In the genomic region with DNA sequence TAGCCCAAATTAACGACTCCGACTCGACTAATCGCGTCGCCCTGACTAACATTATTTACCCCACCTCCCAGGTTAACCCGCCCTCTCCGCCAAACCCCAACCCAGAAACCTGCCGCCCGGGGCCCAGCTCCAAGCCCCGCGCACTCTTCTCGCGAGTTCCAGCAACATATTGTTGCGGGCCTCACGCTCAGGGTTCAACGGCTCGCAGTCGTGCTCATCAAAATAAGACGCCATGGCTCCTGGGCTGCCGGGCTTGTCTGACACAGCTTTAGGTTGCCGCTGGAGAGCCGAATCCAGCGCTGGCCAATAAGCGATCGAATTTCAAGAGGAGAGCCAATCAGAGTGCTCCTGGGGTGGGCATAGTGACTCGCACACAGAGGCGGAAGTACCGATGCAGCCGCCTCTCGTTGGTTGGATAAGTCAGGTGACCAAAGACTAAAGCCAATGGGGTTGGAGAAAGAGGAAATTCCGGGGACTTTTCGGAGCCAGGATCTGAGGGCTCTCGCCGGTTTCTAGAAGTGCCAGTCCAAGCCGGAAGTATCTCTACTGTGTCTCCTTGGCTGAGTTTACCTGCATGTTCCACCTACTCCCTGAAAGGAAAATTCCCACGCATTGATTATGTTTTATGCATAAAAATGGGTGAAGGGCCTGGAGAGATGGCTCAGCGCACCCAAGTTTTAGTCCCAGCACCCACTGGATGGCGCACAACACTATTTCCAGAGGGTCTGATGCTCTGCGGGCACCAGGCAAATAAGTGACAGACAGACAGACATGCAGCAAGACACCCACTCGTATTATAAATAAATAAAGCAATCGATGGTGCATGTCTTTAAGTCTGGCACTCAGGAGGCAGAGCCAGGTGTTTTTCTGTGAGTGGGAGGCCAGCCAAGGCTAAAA, we compare ENCODE assay signal across 8 mouse cellular contexts. TPM values are rescaled to one million over a fixed set of nuclear protein-coding genes. Genes with fewer than 3 reads are reported as not detected.
DNase-seq lines count a peak whose midpoint lies in the region; ATAC-seq lines count a peak whose summit lies in the region.

No protein-coding gene starts in this region.

- intact Hi-C loops in left cerebral cortex, postnatal 14 days (cut with DNase I): loop anchor here (5.0 kb wide), 2 partner anchors 45 to 175 kb away; no protein-coding TSS in a partner anchor

- H3K27me3 ChIP-seq in intestine, embryonic 14.5 days (replicated peaks; ENCODE audit: control insufficient read depth, insufficient read depth, low read length): no peaks in the 10 kb centered on the region

- peak; percentile 86 for DNase-seq in adrenal gland, adult 18-20 months (ENCODE audit: low spot score in 2 of 2)
- peak; percentile 97 for DNase-seq in embryo, embryonic 11 days
- DNase-seq in gastrocnemius, postnatal 25 days: peak; percentile 97
- peak; percentile 91 for DNase-seq in intestine, embryonic 14.5 days (ENCODE audit: low spot score)
- peak; percentile 95 to 99 for DNase-seq in left cerebral cortex, postnatal 14 days (ENCODE audit: low spot score in 2 of 2)
- peak; percentile 96 for DNase-seq in mesoderm, embryonic 11.5 days (ENCODE audit: low read depth, low spot score)
- peak; percentile 95 to 98 for DNase-seq in right cerebral cortex, postnatal 36 days (ENCODE audit: low spot score in 2 of 2)
- DNase-seq in yolk sac, embryonic 10.5 days (ENCODE audit: low spot score): peak; percentile 97

- peaks cover 18% of the 10 kb centered on the region for H3K4me1 ChIP-seq in intestine, embryonic 14.5 days (replicated peaks; ENCODE audit: control insufficient read depth, insufficient read depth, low read length)

- H3K4me2 ChIP-seq in intestine, embryonic 14.5 days (ENCODE audit: low read length): peak overlapping the region; percentile 72

- H3K4me3 ChIP-seq in intestine, embryonic 14.5 days (ENCODE audit: low read depth, low read length): peak overlapping the region; percentile 84

- peak; percentile 98 for ATAC-seq in intestine, embryonic 14.5 days (replicated peaks; ENCODE audit: low FRiP score, low TSS enrichment, low read depth)

- under 1% methylated on average over 42 of the region's 42 CpGs for WGBS in intestine, embryonic 14.5 days

- H3K9ac ChIP-seq in intestine, embryonic 14.5 days (ENCODE audit: low read length): peak overlapping the region; percentile 55

- peak overlapping the region; percentile 47 for H3K27ac ChIP-seq in intestine, embryonic 14.5 days (ENCODE audit: low read depth)

- peaks cover 26% of the 10 kb centered on the region for H3K36me3 ChIP-seq in intestine, embryonic 14.5 days (ENCODE audit: control insufficient read depth, insufficient read depth, low read length)

- no peaks in the 10 kb centered on the region for H3K9me3 ChIP-seq in intestine, embryonic 14.5 days (ENCODE audit: control insufficient read depth, low read length)

RNA-seq across cellular contexts. Expression of a gene that starts 4.4 kb away (rescaled TPM):
- 100 to 1,000 TPM; 187 to 460 TPM for total RNA-seq in adrenal gland, adult 18-20 months (2021)
- total RNA-seq in gastrocnemius, postnatal 25 days (2021): 10 to 100 TPM; 23.8 to 28.8 TPM
- polyA plus RNA-seq in intestine, embryonic 14.5 days (2014; fragmentation: Nextera tagmentation; extraction: Ambion mirVana): 96.9 and 98.0 TPM in 2 replicates
- 10 to 100 TPM; 70.4 to 73.7 TPM for total RNA-seq in left cerebral cortex, postnatal 14 days (2021)

RNA-seq across cellular contexts. Expression of a gene that starts 7.1 kb away (rescaled TPM):
- total RNA-seq in adrenal gland, adult 18-20 months (2021): 10 to 100 TPM; 24.3 to 24.4 TPM
- total RNA-seq in gastrocnemius, postnatal 25 days (2021): 10 to 100 TPM; 14.8 to 17.3 TPM
- 10.8 and 11.7 TPM in 2 replicates for polyA plus RNA-seq in intestine, embryonic 14.5 days (2014; fragmentation: Nextera tagmentation; extraction: Ambion mirVana)
- total RNA-seq in left cerebral cortex, postnatal 14 days (2021): 10 to 100 TPM; 10.4 to 11.8 TPM

RNA-seq across cellular contexts. Expression of a gene that starts 15.3 kb away (rescaled TPM):
- 10 to 100 TPM; 24.2 to 33.2 TPM for total RNA-seq in adrenal gland, adult 18-20 months (2021)
- 10 to 100 TPM; 11.2 to 12.8 TPM for total RNA-seq in gastrocnemius, postnatal 25 days (2021)
- polyA plus RNA-seq in intestine, embryonic 14.5 days (2014; fragmentation: Nextera tagmentation; extraction: Ambion mirVana): 25.0 and 27.6 TPM in 2 replicates
- 10 to 100 TPM; 13.2 to 15.4 TPM for total RNA-seq in left cerebral cortex, postnatal 14 days (2021)

RNA-seq across cellular contexts. Expression of a gene that starts 17.4 kb away (rescaled TPM):
- 10 to 100 TPM; 30.9 to 31.7 TPM for total RNA-seq in adrenal gland, adult 18-20 months (2021)
- 10 to 100 TPM; 18.6 to 20.3 TPM for total RNA-seq in gastrocnemius, postnatal 25 days (2021)
- 56.2 and 58.0 TPM in 2 replicates for polyA plus RNA-seq in intestine, embryonic 14.5 days (2014; fragmentation: Nextera tagmentation; extraction: Ambion mirVana)
- total RNA-seq in left cerebral cortex, postnatal 14 days (2021): 10 to 100 TPM; 34.3 to 34.9 TPM

RNA-seq across cellular contexts. Expression of a gene that starts 17.9 kb away (rescaled TPM):
- 10 to 100 TPM; 22.9 to 25.5 TPM for total RNA-seq in adrenal gland, adult 18-20 months (2021)
- total RNA-seq in gastrocnemius, postnatal 25 days (2021): 10 to 100 TPM; 97.2 to 99.9 TPM
- 19.6 and 21.4 TPM in 2 replicates for polyA plus RNA-seq in intestine, embryonic 14.5 days (2014; fragmentation: Nextera tagmentation; extraction: Ambion mirVana)
- 1 to 10 TPM; 4.2 to 7.1 TPM for total RNA-seq in left cerebral cortex, postnatal 14 days (2021)

Comparison
In these comparisons a context has a peak if more than half of its experiments do, and no peak if none do; other contexts are left out.
1. Peak in every context shown above with its lines: DNase-seq, ATAC-seq, H3K4me3 ChIP-seq and H3K27ac ChIP-seq.